Mouse (Mus musculus): Measurements from ENCODE around the gene Pak4.
"Not testable (repeated sequence)": the region's sequence is repeated elsewhere in the genome, so short reads cannot be mapped to it uniquely, and the experiment has no call there.

The Pak4 gene

GRCm38 (mm10) chr7:28597642-28598446 lies at the start of gene Pak4, which contains the start of gene Samd4b:
Gene Pak4, minus strand, starts transcription at chr7:28598185.
Gene Samd4b, minus strand, starts transcription at chr7:28598144.
- DNase-seq = peak; percentile 99

GRCm38 (mm10) chr7:28647016-28647415 lies 49.0 kb upstream of the Pak4 start:
- DNase-seq = no peak

GRCm38 (mm10) chr7:28645947-28646475 lies 48.0 kb upstream of the Pak4 start:
- no peak for DNase-seq

GRCm38 (mm10) chr7:28645366-28645765 lies 47.4 kb upstream of the Pak4 start:
- DNase-seq = no peak

- no peak for DNase-seq
Observed at GRCm38 (mm10) chr7:28641546-28641945, 43.6 kb upstream of the Pak4 start.

- no peak for DNase-seq
Observed at GRCm38 (mm10) chr7:28637511-28637910, 39.5 kb upstream of the Pak4 start.

GRCm38 (mm10) chr7:28634128-28634527 lies 36.1 kb upstream of the Pak4 start:
- no peak for DNase-seq

- DNase-seq = no peak
Observed at GRCm38 (mm10) chr7:28631073-28631472, 33.1 kb upstream of the Pak4 start, which contains the start of gene Acp7. Gene Acp7, minus strand, starts transcription at chr7:28631332.

GRCm38 (mm10) chr7:28624791-28625190 lies 26.8 kb upstream of the Pak4 start:
- no peak for DNase-seq

GRCm38 (mm10) chr7:28619098-28619715 lies 21.2 kb upstream of the Pak4 start:
- no peak for DNase-seq

- no peak for DNase-seq
Observed at GRCm38 (mm10) chr7:28605951-28606350, 8.0 kb upstream of the Pak4 start.

GRCm38 (mm10) chr7:28603788-28604187 lies 5.8 kb upstream of the Pak4 start:
- DNase-seq = not testable (repeated sequence)

- no peak for DNase-seq
Observed at GRCm38 (mm10) chr7:28603136-28603535, 5.2 kb upstream of the Pak4 start.

GRCm38 (mm10) chr7:28601668-28602067 lies 3.7 kb upstream of the Pak4 start:
- peak; percentile 64 for DNase-seq

GRCm38 (mm10) chr7:28601029-28601428 lies 3.0 kb upstream of the Pak4 start:
- DNase-seq = peak; percentile 71

GRCm38 (mm10) chr7:28598951-28599350 lies 966 bp upstream of the Pak4 start:
- DNase-seq = no peak

- no peak for DNase-seq
Observed at GRCm38 (mm10) chr7:28597277-28597570, 761 bp downstream of the Pak4 start.

GRCm38 (mm10) chr7:28596436-28597276 lies 1.3 kb downstream of the Pak4 start:
- DNase-seq = no peak

- DNase-seq = no peak
Observed at GRCm38 (mm10) chr7:28595751-28596435, 2.1 kb downstream of the Pak4 start.

- no peak for DNase-seq
Observed at GRCm38 (mm10) chr7:28593206-28594111, 4.5 kb downstream of the Pak4 start.

- DNase-seq = no peak
Observed at GRCm38 (mm10) chr7:28591862-28592261, 6.1 kb downstream of the Pak4 start.

GRCm38 (mm10) chr7:28587644-28588043 lies 10.3 kb downstream of the Pak4 start:
- DNase-seq = no peak

Data from right cerebral cortex, postnatal 4 days (tissue).